Mouse (Mus musculus) hindbrain, embryonic 15.5 days (tissue): ENCODE data around the gene Acot6. TPM values are rescaled to one million over a fixed set of nuclear protein-coding genes. Genes with fewer than 3 reads are reported as not detected.
A peak's percentile ranks its signal among the peaks of the same experiment; 100 is the strongest.

Experiments used
- ATAC-seq: fragments of 200-750 bp; cut with Nextera tagmentation; 2 replicates; pipeline ENCODE4 v1.8.0; 2017; ENCODE audit warnings: low read depth, moderate number of reproducible peaks, moderate TSS enrichment; ENCODE audit not compliant: low FRiP score
- H3K27ac ChIP-seq: fragments of 300-500 bp; sonication (generic); replicated peaks from 2 replicates; pipeline ENCODE4 v1.5.1; 2015; ENCODE audit warnings: mild to moderate bottlenecking, inconsistent platforms
- H3K27me3 ChIP-seq: fragments of 300-500 bp; sonication (generic); 2 replicates; pipeline ENCODE4 v1.6.1; 2015; ENCODE audit warnings: control low read depth, inconsistent platforms
- H3K36me3 ChIP-seq: fragments of 300-500 bp; sonication (generic); 2 replicates; pipeline ENCODE4 v1.6.1; 2015; ENCODE audit warnings: control low read depth, inconsistent platforms
- H3K4me1 ChIP-seq: fragments of 300-500 bp; sonication (generic); replicated peaks from 2 replicates; pipeline ENCODE4 v1.6.1; 2015; ENCODE audit warnings: control low read depth, inconsistent platforms
- H3K4me2 ChIP-seq: fragments of 300-500 bp; sonication (generic); 2 replicates; pipeline ENCODE4 v1.6.1; 2015; ENCODE audit warnings: moderate library complexity, mild to moderate bottlenecking, inconsistent platforms
- H3K4me3 ChIP-seq: fragments of 300-500 bp; sonication (generic); 2 replicates; pipeline ENCODE4 v1.5.1; 2015; ENCODE audit warnings: mild to moderate bottlenecking, inconsistent platforms
- H3K9ac ChIP-seq: fragments of 300-500 bp; sonication (generic); 2 replicates; pipeline ENCODE4 v1.6.1; 2015; ENCODE audit warnings: inconsistent platforms
- H3K9me3 ChIP-seq: fragments of 300-500 bp; sonication (generic); 2 replicates; pipeline ENCODE4 v1.6.1; 2016; ENCODE audit warnings: control low read depth, inconsistent platforms
- WGBS: fragments of 180-500 bp; shearing (Covaris S2); methylation state at CpG from one replicate; pipeline ENCODE4 v1.1.7; 2015; 5-methylcytosine and 5-hydroxymethylcytosine counted together
- polyA plus RNA-seq: library from polyadenylated mRNA; unstranded; fragments of >200 nt; fragmentation: Nextera tagmentation; extraction: Ambion mirVana; gene quantifications from 2 replicates; pipeline ENCODE4 v1.2.1, GENCODE M21; 2015

Gene Acot6
- polyA plus RNA-seq, 1 experiment from 2014 or later, result 1.7 TPM

GRCm38 (mm10) chr12:84141271-84141670 is 40.8 kb downstream of the Acot6 start:
- no peak overlapping the region for H3K4me2 ChIP-seq
- H3K27ac ChIP-seq, result no peak overlapping the region
- H3K4me1 ChIP-seq, result no peaks in the 10 kb centered on the region
- H3K4me3 ChIP-seq, result no peak overlapping the region
- no peaks in the 10 kb centered on the region for H3K9me3 ChIP-seq
- no peak for ATAC-seq
- no peak overlapping the region for H3K9ac ChIP-seq
- H3K36me3 ChIP-seq, result peaks cover 26% of the 10 kb centered on the region
- no peaks in the 10 kb centered on the region for H3K27me3 ChIP-seq
- 94% methylated on average over 4 of the region's 4 CpGs for WGBS

DNA sequence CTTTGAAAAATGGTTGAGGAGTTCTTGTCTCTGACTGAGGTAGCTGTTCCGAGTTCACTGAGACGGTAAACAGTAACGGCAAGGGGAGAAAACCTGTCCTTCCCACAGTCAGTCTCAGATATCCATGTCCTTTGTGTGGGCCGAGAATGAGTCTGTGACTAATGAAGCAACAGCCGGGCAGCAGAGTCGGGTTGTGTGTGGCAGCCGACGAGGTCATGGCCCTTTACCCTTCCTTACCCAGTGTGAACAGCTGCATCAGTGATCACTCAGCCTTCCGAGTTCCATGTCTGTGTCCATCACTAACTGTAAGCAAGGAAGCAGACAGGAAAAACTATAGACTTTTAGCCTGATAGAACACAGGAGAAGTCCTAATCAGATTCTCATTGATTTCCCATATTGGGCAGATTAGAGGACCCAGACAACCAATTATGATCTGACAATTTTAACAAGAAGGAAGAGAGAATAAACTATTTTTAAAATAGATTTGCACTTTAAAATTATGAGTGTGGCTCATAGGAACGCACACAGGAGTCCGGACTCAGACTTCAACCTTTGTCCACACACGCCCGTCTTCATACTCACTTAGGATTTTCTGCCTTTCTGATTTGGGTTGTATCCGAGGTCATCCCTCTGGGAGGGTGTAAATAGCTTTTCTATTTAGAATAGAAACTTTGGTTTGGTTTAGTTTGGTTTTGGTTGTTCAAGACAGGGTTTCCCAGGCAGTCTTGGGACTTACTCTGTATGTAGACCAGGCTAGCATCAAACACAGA is 42.0 kb downstream of the Acot6 start:
- Histone ChIP-seq H3K9ac (no peak overlapping the region), H3K4me2 (no peak overlapping the region), H3K4me1 (peaks cover 5% of the 10 kb centered on the region), H3K27me3 (no peaks in the 10 kb centered on the region), H3K4me3 (no peak overlapping the region), H3K36me3 (peaks cover 16% of the 10 kb centered on the region), H3K9me3 (no peaks in the 10 kb centered on the region), H3K27ac (no peak overlapping the region)
- WGBS, result 38% methylated on average over 14 of the region's 14 CpGs
- ATAC-seq, result no peak

GRCm38 (mm10) chr12:84147954-84148621 is 47.6 kb downstream of the Acot6 start, which contains the start of gene Pnma1:
Gene Pnma1, minus strand, starts transcription at chr12:84148489.
- H3K4me2 ChIP-seq, result peak within 1 kb of the TSS; percentile 81
- H3K27me3 ChIP-seq, result no peaks in the 10 kb centered on the region
- H3K9ac ChIP-seq, result peak within 1 kb of the TSS; percentile 62
- peak; percentile 93 for ATAC-seq
- peak within 1 kb of the TSS; percentile 80 for H3K27ac ChIP-seq
- H3K36me3 ChIP-seq, result 0 out of 2 replicates have a peak, but pooled peaks cover 3% of the 10 kb centered on the region
- peaks cover 21% of the 10 kb centered on the region for H3K4me1 ChIP-seq
- H3K9me3 ChIP-seq, result no peaks in the 10 kb centered on the region
- WGBS, result under 1% methylated on average over 49 of the region's 50 CpGs
- peak within 1 kb of the TSS; percentile 61 for H3K4me3 ChIP-seq

- peak; percentile 31; the same call in 1 of the 2 replicates for ATAC-seq
- Histone ChIP-seq H3K36me3 (0 out of 2 replicates have a peak, but pooled peaks cover 3% of the 10 kb centered on the region), H3K27ac (peak overlapping the region; percentile 80), H3K4me2 (peak overlapping the region; percentile 81), H3K9me3 (no peaks in the 10 kb centered on the region), H3K27me3 (no peaks in the 10 kb centered on the region), H3K4me3 (peak overlapping the region; percentile 61), H3K9ac (peak overlapping the region; percentile 62), H3K4me1 (peaks cover 21% of the 10 kb centered on the region)
- WGBS, result 4% methylated on average over 10 of the region's 10 CpGs
Observed at GRCm38 (mm10) chr12:84148622-84149012, 48.2 kb downstream of the Acot6 start.

DNA sequence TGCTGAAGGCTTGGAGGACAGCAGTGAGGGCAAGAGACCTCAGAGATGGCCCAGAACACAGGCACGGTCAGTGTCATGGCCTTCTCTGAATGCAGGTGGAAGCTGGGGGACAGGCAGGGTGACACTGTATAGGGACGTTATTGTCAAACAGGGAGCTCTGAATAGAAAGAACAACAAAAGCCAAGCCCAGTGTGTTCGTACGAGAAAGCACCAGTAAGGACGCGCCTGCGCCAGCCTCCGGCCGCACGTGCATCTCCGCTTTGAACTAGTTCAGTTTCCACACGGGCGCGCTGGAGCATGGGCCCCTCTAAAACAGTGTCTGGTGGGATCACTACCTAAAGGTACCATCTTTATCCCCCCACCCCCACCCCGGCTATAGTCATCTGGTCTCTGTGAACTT is 49.5 kb downstream of the Acot6 start:
- WGBS, result 38% methylated on average over 15 of the region's 15 CpGs
- peaks cover 3% of the 10 kb centered on the region; the same call in 1 of the 2 replicates for H3K36me3 ChIP-seq
- no peaks in the 10 kb centered on the region for H3K9me3 ChIP-seq
- no peaks in the 10 kb centered on the region for H3K27me3 ChIP-seq
- no peak overlapping the region for H3K4me2 ChIP-seq
- H3K9ac ChIP-seq, result no peak overlapping the region
- no peak overlapping the region for H3K27ac ChIP-seq
- no peak for ATAC-seq
- H3K4me1 ChIP-seq, result peaks cover 21% of the 10 kb centered on the region
- H3K4me3 ChIP-seq, result no peak overlapping the region

- H3K9me3 ChIP-seq, result no peaks in the 10 kb centered on the region
- peaks cover 9% of the 10 kb centered on the region; the same call in 1 of the 2 replicates for H3K36me3 ChIP-seq
- H3K4me3 ChIP-seq, result no peak overlapping the region
- no peaks in the 10 kb centered on the region for H3K27me3 ChIP-seq
- no peak overlapping the region for H3K9ac ChIP-seq
- no peak overlapping the region for H3K27ac ChIP-seq
- no peak for ATAC-seq
- H3K4me2 ChIP-seq, result no peak overlapping the region
- peaks cover 21% of the 10 kb centered on the region for H3K4me1 ChIP-seq
- 59% methylated on average over 6 of the region's 6 CpGs for WGBS
Observed at GRCm38 (mm10) chr12:84150976-84151375, 50.5 kb downstream of the Acot6 start.

GRCm38 (mm10) chr12:84151911-84152310 is 51.5 kb downstream of the Acot6 start:
- no peak overlapping the region for H3K27ac ChIP-seq
- H3K36me3 ChIP-seq, result peaks cover 16% of the 10 kb centered on the region
- WGBS, result 92% methylated on average over 10 of the region's 10 CpGs
- H3K4me3 ChIP-seq, result no peak overlapping the region
- H3K9me3 ChIP-seq, result no peaks in the 10 kb centered on the region
- H3K9ac ChIP-seq, result no peak overlapping the region
- H3K27me3 ChIP-seq, result no peaks in the 10 kb centered on the region
- peaks cover 21% of the 10 kb centered on the region for H3K4me1 ChIP-seq
- H3K4me2 ChIP-seq, result no peak overlapping the region
- ATAC-seq, result no peak

GRCm38 (mm10) chr12:84152352-84153190 is 52.1 kb downstream of the Acot6 start:
- Histone ChIP-seq H3K4me1 (peaks cover 15% of the 10 kb centered on the region), H3K36me3 (peaks cover 18% of the 10 kb centered on the region), H3K4me2 (no peak overlapping the region), H3K4me3 (no peak overlapping the region), H3K9ac (no peak overlapping the region), H3K27ac (no peak overlapping the region), H3K27me3 (no peaks in the 10 kb centered on the region), H3K9me3 (no peaks in the 10 kb centered on the region)
- no peak for ATAC-seq
- 74% methylated on average over 32 of the region's 32 CpGs for WGBS

GRCm38 (mm10) chr12:84153414-84153813 is 53.0 kb downstream of the Acot6 start:
- H3K9me3 ChIP-seq, result no peaks in the 10 kb centered on the region
- no peak overlapping the region for H3K4me2 ChIP-seq
- H3K27me3 ChIP-seq, result no peaks in the 10 kb centered on the region
- no peak overlapping the region for H3K9ac ChIP-seq
- H3K4me1 ChIP-seq, result peaks cover 10% of the 10 kb centered on the region
- 83% methylated on average over 6 of the region's 6 CpGs for WGBS
- no peak for ATAC-seq
- peaks cover 24% of the 10 kb centered on the region for H3K36me3 ChIP-seq
- H3K27ac ChIP-seq, result no peak overlapping the region
- H3K4me3 ChIP-seq, result no peak overlapping the region

DNA sequence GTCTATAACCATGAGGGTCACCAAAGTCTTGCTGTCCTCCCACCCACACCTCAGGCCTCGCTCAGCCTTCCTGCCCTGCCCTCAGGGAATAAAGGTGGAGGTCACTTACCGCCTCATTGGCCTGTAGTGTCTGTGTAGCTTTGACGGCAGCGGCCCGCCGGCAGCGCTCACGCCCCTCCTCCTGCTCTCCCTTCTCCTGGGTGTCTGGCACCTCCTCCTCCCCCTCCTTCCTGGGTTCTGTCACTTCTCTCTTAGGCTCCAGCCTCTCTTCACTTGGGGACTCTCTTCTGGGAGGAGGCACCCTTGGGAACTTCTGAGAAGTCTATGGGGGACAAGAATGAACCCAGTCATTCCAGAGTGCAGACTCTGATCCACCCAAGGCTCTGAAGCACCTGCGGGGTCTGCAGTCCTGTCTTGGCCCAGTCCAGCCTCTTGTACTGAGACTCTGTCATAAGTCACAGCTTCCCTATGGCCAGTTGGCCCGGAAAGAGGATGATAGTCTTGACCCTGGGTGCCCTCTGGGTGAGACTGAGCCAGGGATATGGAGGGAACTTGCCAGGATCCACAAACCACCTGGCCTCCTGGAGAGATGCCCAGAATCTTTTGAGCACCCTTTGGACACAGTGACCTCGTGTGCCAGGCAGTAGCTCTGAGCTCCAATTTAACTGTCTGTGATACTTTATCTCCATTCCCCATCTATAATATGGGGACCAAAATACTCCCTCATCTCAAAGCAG is 54.5 kb downstream of the Acot6 start:
- no peak overlapping the region for H3K9ac ChIP-seq
- ATAC-seq, result no peak
- H3K4me3 ChIP-seq, result no peak overlapping the region
- H3K27me3 ChIP-seq, result no peaks in the 10 kb centered on the region
- H3K9me3 ChIP-seq, result no peaks in the 10 kb centered on the region
- H3K27ac ChIP-seq, result no peak overlapping the region
- H3K4me1 ChIP-seq, result peaks cover 3% of the 10 kb centered on the region
- peaks cover 30% of the 10 kb centered on the region for H3K36me3 ChIP-seq
- H3K4me2 ChIP-seq, result no peak overlapping the region
- 72% methylated on average over 11 of the region's 11 CpGs for WGBS

DNA sequence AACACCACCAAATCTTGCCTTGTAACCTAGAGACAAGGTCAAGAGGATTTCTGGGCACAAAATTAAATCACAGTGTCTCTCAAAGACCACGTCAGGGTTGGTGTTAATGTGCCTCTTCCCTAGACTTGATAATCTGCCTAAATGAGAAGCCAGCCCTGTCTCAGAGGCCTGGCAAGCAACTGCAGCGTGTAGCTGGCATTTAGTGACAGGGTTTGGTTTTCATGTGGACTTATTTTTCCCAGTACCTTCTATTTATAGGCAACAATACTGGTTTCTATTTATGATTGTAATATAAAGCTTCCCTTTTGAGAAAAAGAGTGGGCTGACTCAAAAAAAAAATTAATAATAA is 55.0 kb downstream of the Acot6 start:
- 72% methylated on average over 2 of the region's 2 CpGs for whole genome bisulfite sequencing
- Histone ChIP-seq H3K27me3 (no peaks in the 10 kb centered on the region), H3K4me2 (no peak overlapping the region), H3K9me3 (no peaks in the 10 kb centered on the region), H3K4me1 (no peaks in the 10 kb centered on the region), H3K36me3 (peaks cover 30% of the 10 kb centered on the region), H3K9ac (no peak overlapping the region), H3K27ac (no peak overlapping the region), H3K4me3 (no peak overlapping the region)
- ATAC-seq, result no peak
